Mouse (Mus musculus) thymus, adult 2 months (tissue): ENCODE measurements at regions not wholly inside any gene's neighbourhood (a gene's known extent, or its start where the extent isn't known, plus 50 kb on each side); places are given as distances from the start of the nearest gene placed in this dataset.

Experiments used
- CTCF ChIP-seq: fragments of 200-500 bp; IDR thresholded peaks from 2 replicates; pipeline ENCODE4 v1.5.1; 2012; ENCODE audit warnings: mild to moderate bottlenecking, control low read depth, low read length, moderate library complexity, borderline replicate concordance; ENCODE audit not compliant: control insufficient read depth, poor library complexity, insufficient read depth; ENCODE audit errors: extremely low read depth
- POLR2A ChIP-seq: fragments of 200-500 bp; IDR thresholded peaks from 2 replicates; pipeline ENCODE4 v1.6.1; 2012; ENCODE audit warnings: mild to moderate bottlenecking, low read length, control low read depth, moderate library complexity; ENCODE audit not compliant: control insufficient read depth, poor library complexity, insufficient read depth; ENCODE audit errors: extremely low read depth

DNA sequence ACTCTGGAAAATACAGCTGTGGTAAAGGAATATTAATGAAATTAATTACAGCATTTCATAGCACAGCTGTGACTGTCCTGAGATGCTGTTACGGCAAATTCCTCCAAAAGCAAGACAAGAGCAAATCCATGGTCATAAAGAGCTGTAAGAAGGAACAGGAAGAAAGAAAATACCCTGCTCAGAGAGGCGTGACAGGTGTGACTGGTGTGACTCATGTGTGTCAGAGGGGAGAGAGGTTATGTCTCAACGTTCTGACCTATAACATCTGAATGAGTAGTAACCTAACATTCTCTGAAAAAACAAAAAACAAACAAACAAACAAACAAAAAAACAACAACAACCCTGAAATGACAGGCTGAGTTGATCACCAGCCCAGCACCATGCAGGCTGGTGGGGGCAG lies 267.5 kb downstream of the Hivep2 start:
- no peak for TF ChIP-seq CTCF
- no peak for TF ChIP-seq POLR2A
